Mouse (Mus musculus) embryonic stem cell, embryonic (primary cell): ENCODE data around the gene Bco1.

Experiments used
- CTCF ChIA-PET, 4 experiments: fragments of 300-600 bp in 2 of 4; fragments of 350-600 bp in 2 of 4; sonication (Branson Sonifier 250); formaldehyde crosslinking; loops; one replicate each; lab custom pipeline; 2022; ENCODE audit warnings: inconsistent platforms in 2 of 4; lab: Charles Lee
- POLR2A ChIA-PET, 4 experiments: fragments of 300-600 bp in 2 of 4; fragments of 350-600 bp in 2 of 4; sonication (Branson Sonifier 250); formaldehyde crosslinking; loops; one replicate each; lab custom pipeline; 2022; ENCODE audit warnings: antibody characterized with exemption in 4 of 4, inconsistent platforms in 1 of 4; lab: Charles Lee

Bco1 gene

GRCm38 (mm10) chr8:117159031-117159430 lies 63.4 kb downstream of the Bco1 start:
- ChIA-PET POLR2A (interaction anchor here in 3 of 4 experiments (0.6 to 1.5 kb wide), 5 partner anchors 8 to 140 kb away, joined by 3 to 5 read pairs (median 3); no protein-coding TSS in a partner anchor), CTCF (interaction anchor here in 1 of 4 experiments (1.2 kb wide), 1 partner anchor 32 kb away, joined by 3 read pairs; no protein-coding TSS in a partner anchor)

GRCm38 (mm10) chr8:117164912-117165311 lies 69.3 kb downstream of the Bco1 start:
- ChIA-PET POLR2A (no interaction called here), CTCF (no interaction called here)

- POLR2A ChIA-PET: no interaction called here
- CTCF ChIA-PET: interaction anchor here in 1 of 4 experiments (0.6 kb wide), 1 partner anchor 409 kb away, joined by 3 read pairs; no protein-coding TSS in a partner anchor
Observed at GRCm38 (mm10) chr8:117165542-117165941, 69.9 kb downstream of the Bco1 start.

GRCm38 (mm10) chr8:117166515-117166914 lies 70.9 kb downstream of the Bco1 start:
- CTCF ChIA-PET: interaction anchor here in 1 of 4 experiments (0.6 kb wide), 2 partner anchors 40 to 470 kb away, joined by 6 read pairs; no protein-coding TSS in a partner anchor

GRCm38 (mm10) chr8:117167243-117167883 lies 71.7 kb downstream of the Bco1 start:
- ChIA-PET CTCF (no interaction called here), POLR2A (interaction anchor here in 2 of 4 experiments (0.9 to 1.3 kb wide), 2 partner anchors 9 to 10 kb away, joined by 3 read pairs; partner anchors contain the start of gene Gan (in 2 of the 2))

More at GRCm38 (mm10) chr8:117166515-117166914, 70.9 kb downstream of the Bco1 start:
- POLR2A ChIA-PET: interaction anchor here in 1 of 4 experiments (0.7 kb wide), 1 partner anchor 8 kb away, joined by 3 read pairs; no protein-coding TSS in a partner anchor

- ChIA-PET POLR2A (no interaction called here), CTCF (no interaction called here)
Observed at GRCm38 (mm10) chr8:117168378-117168777, 72.7 kb downstream of the Bco1 start.

- ChIA-PET POLR2A (interaction anchor here in 1 of 4 experiments (0.7 kb wide), 1 partner anchor 83 kb away, joined by 4 read pairs; no protein-coding TSS in a partner anchor), CTCF (interaction anchor here in 2 of 4 experiments (0.6 to 1.4 kb wide), 2 partner anchors 63 to 64 kb away, joined by 3 to 17 read pairs; no protein-coding TSS in a partner anchor)
Observed at GRCm38 (mm10) chr8:117171826-117172225, 76.2 kb downstream of the Bco1 start.

GRCm38 (mm10) chr8:117172904-117173303 lies 77.2 kb downstream of the Bco1 start:
- POLR2A ChIA-PET: interaction anchor here in 2 of 4 experiments (0.7 to 1.1 kb wide), 6 partner anchors 10 to 201 kb away, joined by 3 to 10 read pairs (median 4); no protein-coding TSS in a partner anchor
- CTCF ChIA-PET: interaction anchor here in 2 of 4 experiments (1.2 to 2.6 kb wide), 2 partner anchors 10 to 60 kb away, joined by 3 to 12 read pairs; no protein-coding TSS in a partner anchor

GRCm38 (mm10) chr8:117173690-117174089 lies 78.0 kb downstream of the Bco1 start:
- POLR2A ChIA-PET: interaction anchor here in 2 of 4 experiments (0.6 to 1.3 kb wide), 4 partner anchors 16 to 201 kb away, joined by 3 to 5 read pairs (median 3); partner anchors contain the start of gene Gan (in 1 of the 2)
- CTCF ChIA-PET: interaction anchor here (0.7 to 2.6 kb wide), 6 partner anchors 9 to 232 kb away, joined by 3 to 12 read pairs (median 3); no protein-coding TSS in a partner anchor

- ChIA-PET POLR2A (interaction anchor here in 1 of 4 experiments (1.3 kb wide), 1 partner anchor 17 kb away, joined by 5 read pairs; the partner anchor contains the start of gene Gan), CTCF (interaction anchor here in 1 of 4 experiments (2.6 kb wide), 1 partner anchor 8 kb away, joined by 12 read pairs; no protein-coding TSS in a partner anchor)
Observed at GRCm38 (mm10) chr8:117174536-117174935, 78.9 kb downstream of the Bco1 start.

- CTCF ChIA-PET: interaction anchor here in 1 of 4 experiments (0.6 kb wide), 1 partner anchor 196 kb away, joined by 4 read pairs; no protein-coding TSS in a partner anchor
- POLR2A ChIA-PET: no interaction called here
Observed at GRCm38 (mm10) chr8:117176308-117176707, 80.7 kb downstream of the Bco1 start.

- CTCF ChIA-PET: interaction anchor here in 2 of 4 experiments (0.6 to 1.4 kb wide), 3 partner anchors 50 to 293 kb away, joined by 3 to 11 read pairs (median 9); no protein-coding TSS in a partner anchor
- POLR2A ChIA-PET: interaction anchor here in 2 of 4 experiments (0.5 to 0.6 kb wide), 2 partner anchors 17 to 371 kb away, joined by 3 to 4 read pairs; no protein-coding TSS in a partner anchor
Observed at GRCm38 (mm10) chr8:117177236-117177635, 81.6 kb downstream of the Bco1 start.

GRCm38 (mm10) chr8:117178039-117178438 lies 82.4 kb downstream of the Bco1 start:
- ChIA-PET CTCF (interaction anchor here in 2 of 4 experiments (0.8 to 1.4 kb wide), 2 partner anchors 51 to 292 kb away, joined by 3 to 9 read pairs; no protein-coding TSS in a partner anchor), POLR2A (interaction anchor here in 1 of 4 experiments (1.2 kb wide), 1 partner anchor 26 kb away, joined by 3 read pairs; no protein-coding TSS in a partner anchor)

GRCm38 (mm10) chr8:117178676-117179075 lies 83.0 kb downstream of the Bco1 start:
- CTCF ChIA-PET: no interaction called here
- POLR2A ChIA-PET: interaction anchor here in 1 of 4 experiments (1.2 to 1.6 kb wide), 2 partner anchors 27 to 41 kb away, joined by 3 read pairs; no protein-coding TSS in a partner anchor

GRCm38 (mm10) chr8:117182746-117183145 lies 87.1 kb downstream of the Bco1 start:
- ChIA-PET CTCF (interaction anchor here in 1 of 4 experiments (1.0 to 3.6 kb wide), 2 partner anchors 9 to 72 kb away, joined by 3 to 12 read pairs; no protein-coding TSS in a partner anchor), POLR2A (interaction anchor here in 2 of 4 experiments (0.6 to 1.7 kb wide), 5 partner anchors 11 to 237 kb away, joined by 3 to 4 read pairs (median 4); partner anchors contain the start of gene Gan (in 1 of the 2))
